Mouse (Mus musculus): ENCODE measurements around the gene Fat1.
A peak's percentile ranks its signal among the peaks of the same experiment; 100 is the strongest.

The Fat1 gene

DNA sequence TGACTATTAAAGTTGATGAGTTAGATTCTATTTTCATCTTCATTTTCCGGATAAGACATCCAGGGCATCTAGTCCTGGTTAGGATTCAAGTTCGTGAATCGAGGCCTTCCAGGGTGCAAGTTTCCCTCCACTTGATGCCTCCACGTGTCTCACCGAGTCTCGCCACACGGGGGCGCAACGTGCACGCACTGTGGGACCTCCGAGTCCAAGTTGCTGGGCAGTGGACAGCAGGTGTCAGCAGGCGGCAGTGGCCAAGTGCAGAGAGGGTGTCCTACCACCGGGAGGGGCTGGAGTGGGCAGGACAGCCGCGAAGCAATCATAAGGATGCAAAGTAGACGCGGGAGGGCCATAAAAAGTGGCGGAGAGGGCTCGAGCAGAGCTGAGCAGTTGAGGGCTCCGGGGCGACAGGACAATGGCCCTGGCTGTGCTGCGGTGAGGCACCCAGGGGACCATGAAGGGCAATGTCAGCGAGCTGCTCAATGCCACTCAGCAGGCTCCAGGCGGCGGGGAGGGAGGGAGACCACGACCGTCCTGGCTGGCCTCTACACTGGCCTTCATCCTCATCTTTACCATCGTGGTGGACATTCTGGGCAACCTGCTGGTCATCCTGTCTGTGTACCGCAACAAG is 133.6 kb downstream of the Fat1 start, which contains the start of gene Mtnr1a:
Gene Mtnr1a, plus strand, starts transcription at position 379 of the 628 bp plus-strand sequence.
- DNase-seq = peak; percentile 87

- DNase-seq = no peak
Measured at GRCm38 (mm10) chr8:45070949-45071348, 135.7 kb downstream of the Fat1 start.

DNA sequence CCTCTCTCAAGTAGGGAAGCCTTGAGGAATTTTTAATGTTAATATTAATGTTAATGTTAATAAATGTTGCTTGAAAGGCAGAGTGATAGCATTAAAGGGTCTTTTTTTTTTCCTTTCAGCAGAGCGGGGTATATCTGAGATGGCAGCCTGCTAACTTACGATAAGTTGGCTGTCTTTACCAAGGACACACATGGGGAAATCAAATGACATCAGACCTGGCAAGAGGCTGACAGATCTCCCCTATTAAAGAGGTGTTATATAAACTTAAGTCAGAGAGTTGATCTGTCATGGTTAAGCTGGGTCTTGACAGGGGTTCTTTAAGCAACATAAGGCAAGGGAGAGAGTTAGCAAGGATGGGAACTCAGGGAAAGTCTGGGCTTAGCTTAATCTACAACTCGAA is 145.6 kb downstream of the Fat1 start:
- DNase-seq = no peak

DNA sequence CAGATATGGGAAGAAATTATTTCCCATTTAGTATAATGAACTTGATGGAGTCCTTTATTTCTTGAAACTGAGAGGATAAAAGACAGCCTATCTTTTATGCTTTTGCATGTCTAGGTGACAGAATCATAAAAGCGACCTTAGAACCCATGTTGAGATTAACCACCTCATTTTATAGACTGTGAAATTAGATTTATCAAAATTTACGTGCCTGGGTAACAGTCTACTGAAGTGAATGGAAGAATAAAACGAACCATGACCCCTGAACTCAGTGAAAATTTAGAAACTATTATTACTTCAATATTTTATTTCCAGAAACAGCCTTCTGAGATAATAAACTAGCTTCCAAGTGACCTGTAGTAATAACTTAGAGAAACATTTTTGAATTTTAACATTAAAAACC is 158.4 kb downstream of the Fat1 start:
- no peak for DNase-seq

Data from cerebellum, adult 9-10 months (tissue).